Mouse (Mus musculus) limb, embryonic 14.5 days (tissue): ENCODE measurements at regions not wholly inside any gene's neighbourhood (a gene's known extent, or its start where the extent isn't known, plus 50 kb on each side); places are given as distances from the start of the nearest gene placed in this dataset.

Experiments used
- ATAC-seq: fragments of 200-750 bp; cut with Nextera tagmentation; 2 replicates; pipeline ENCODE4 v1.8.0; 2017; ENCODE audit warnings: low read depth, moderate number of reproducible peaks, moderate TSS enrichment; ENCODE audit not compliant: low FRiP score
- DNase-seq: peaks from one replicate; pipeline ENCODE4 v3.0.0-alpha.2; 2015; ENCODE audit warnings: low spot score
- H3K27ac ChIP-seq: fragments of 300-500 bp; sonication (generic); replicated peaks from 2 replicates; pipeline ENCODE4 v1.5.1; 2014; ENCODE audit warnings: low read depth, mild to moderate bottlenecking, low read length, moderate library complexity, mixed read lengths
- H3K27me3 ChIP-seq: fragments of 300-500 bp; sonication (generic); 2 replicates; pipeline ENCODE4 v1.6.1; 2014; ENCODE audit warnings: low read length, mixed read lengths; ENCODE audit not compliant: control insufficient read depth, insufficient read depth
- H3K36me3 ChIP-seq: fragments of 300-500 bp; sonication (generic); 2 replicates; pipeline ENCODE4 v1.6.1; 2014; ENCODE audit warnings: mild to moderate bottlenecking, low read length, moderate library complexity, mixed read lengths; ENCODE audit not compliant: control insufficient read depth, insufficient read depth
- H3K4me1 ChIP-seq: fragments of 300-500 bp; sonication (generic); 2 replicates; pipeline ENCODE4 v1.6.1; 2014; ENCODE audit warnings: antibody characterized with exemption, low read length, mixed read lengths; ENCODE audit not compliant: control insufficient read depth, insufficient read depth
- H3K4me2 ChIP-seq: fragments of 300-500 bp; sonication (generic); replicated peaks from 2 replicates; pipeline ENCODE4 v1.6.1; 2014; ENCODE audit warnings: low read depth, mild to moderate bottlenecking, low read length, moderate library complexity; ENCODE audit not compliant: severe bottlenecking
- H3K4me3 ChIP-seq: fragments of 300-500 bp; sonication (generic); replicated peaks from 2 replicates; pipeline ENCODE4 v1.5.1; 2014; ENCODE audit warnings: low read length
- H3K9ac ChIP-seq: fragments of 300-500 bp; sonication (generic); 2 replicates; pipeline ENCODE4 v1.6.1; 2014; ENCODE audit warnings: mild to moderate bottlenecking, low read depth, low read length, moderate library complexity; ENCODE audit not compliant: severe bottlenecking
- H3K9me3 ChIP-seq: fragments of 300-500 bp; sonication (generic); 2 replicates; pipeline ENCODE4 v1.6.1; 2016; ENCODE audit warnings: low read length; ENCODE audit not compliant: control insufficient read depth
- POLR2A ChIP-seq: fragments of 200-500 bp; IDR thresholded peaks from 2 replicates; pipeline ENCODE4 v1.8.0; 2012; ENCODE audit warnings: inconsistent platforms, mild to moderate bottlenecking, moderate library complexity, borderline replicate concordance; ENCODE audit not compliant: insufficient read depth, insufficient read length; ENCODE audit errors: extremely low read depth
- WGBS: fragments of 180-500 bp; shearing (Covaris S2); extraction: QIAGEN DNeasy Blood & Tissue Kit; methylation state at CpG from one replicate; pipeline ENCODE4 v1.1.7; 2014; 5-methylcytosine and 5-hydroxymethylcytosine counted together

- DNase-seq (no peak), ATAC-seq (no peak)
- Histone ChIP-seq H3K9me3 (no peaks in the 10 kb centered on the region), H3K4me2 (no peak overlapping the region), H3K9ac (no peak overlapping the region), H3K4me1 (no peaks in the 10 kb centered on the region), H3K27ac (no peak overlapping the region), H3K4me3 (no peak overlapping the region), H3K36me3 (no peaks in the 10 kb centered on the region), H3K27me3 (no peaks in the 10 kb centered on the region)
- TF ChIP-seq POLR2A, result no peak
- WGBS, result 42% methylated on average over 9 of the region's 9 CpGs
These were observed 141.7 kb downstream of the Tfap2c start for GRCm38 (mm10) chr2:172690931-172691651.

GRCm38 (mm10) chr2:172698961-172699360 lies 149.6 kb downstream of the Tfap2c start:
- WGBS, result 56% methylated on average over 6 of the region's 6 CpGs
- ATAC-seq (no peak), DNase-seq (no peak)
- Histone ChIP-seq H3K4me3 (no peak overlapping the region), H3K9me3 (no peaks in the 10 kb centered on the region), H3K4me1 (no peaks in the 10 kb centered on the region), H3K27ac (no peak overlapping the region), H3K36me3 (no peaks in the 10 kb centered on the region), H3K4me2 (no peak overlapping the region), H3K27me3 (no peaks in the 10 kb centered on the region), H3K9ac (no peak overlapping the region)
- TF ChIP-seq POLR2A, result no peak

GRCm38 (mm10) chr2:172699654-172700053 lies 150.3 kb downstream of the Tfap2c start:
- DNase-seq (no peak), ATAC-seq (no peak)
- H3K9me3 ChIP-seq, result no peaks in the 10 kb centered on the region
- no peak overlapping the region for H3K27ac ChIP-seq
- no peaks in the 10 kb centered on the region for H3K36me3 ChIP-seq
- H3K4me2 ChIP-seq, result no peak overlapping the region
- no peaks in the 10 kb centered on the region for H3K4me1 ChIP-seq
- no peak overlapping the region for H3K4me3 ChIP-seq
- TF ChIP-seq POLR2A, result no peak
- no peaks in the 10 kb centered on the region for H3K27me3 ChIP-seq
- no peak overlapping the region for H3K9ac ChIP-seq
- WGBS, result 79% methylated on average over 4 of the region's 4 CpGs

GRCm38 (mm10) chr2:172710641-172711040 lies 161.2 kb downstream of the Tfap2c start:
- no peak for TF ChIP-seq POLR2A
- ATAC-seq, result no peak

GRCm38 (mm10) chr2:172726701-172727100 lies 177.3 kb downstream of the Tfap2c start:
- Histone ChIP-seq H3K4me2 (peak overlapping the region; percentile 13; the same call in 1 of the 2 replicates), H3K4me3 (no peak overlapping the region), H3K27me3 (peaks cover 47% of the 10 kb centered on the region), H3K27ac (no peak overlapping the region), H3K9me3 (no peaks in the 10 kb centered on the region), H3K4me1 (peaks cover 10% of the 10 kb centered on the region; the same call in 1 of the 2 replicates), H3K9ac (no peak overlapping the region), H3K36me3 (no peaks in the 10 kb centered on the region)
- TF ChIP-seq POLR2A, result no peak
- WGBS, result 3% methylated on average over 13 of the region's 13 CpGs
- DNase-seq, result no peak
- no peak for ATAC-seq

More at GRCm38 (mm10) chr2:172710641-172711040, 161.2 kb downstream of the Tfap2c start:
- H3K9me3 ChIP-seq, result no peaks in the 10 kb centered on the region
- H3K36me3 ChIP-seq, result no peaks in the 10 kb centered on the region
- H3K9ac ChIP-seq, result no peak overlapping the region
- no peak overlapping the region for H3K4me3 ChIP-seq
- no peak for DNase-seq
- H3K4me1 ChIP-seq, result 0 out of 2 replicates have a peak, but pooled peaks cover 2% of the 10 kb centered on the region
- no peak overlapping the region for H3K4me2 ChIP-seq
- whole genome bisulfite sequencing, result 71% methylated on average over 4 of the region's 4 CpGs
- no peaks in the 10 kb centered on the region for H3K27me3 ChIP-seq
- no peak overlapping the region for H3K27ac ChIP-seq
